Mouse (Mus musculus) adrenal gland, adult (tissue): ENCODE data around the gene Lsamp.
"Not testable (repeated sequence)": the region's sequence is repeated elsewhere in the genome, so short reads cannot be mapped to it uniquely, and the experiment has no call there.

ENCODE experiments used
- DNase-seq, 2 experiments: peaks; one replicate each; pipeline ENCODE4 v3.0.0; 2022 to 2023; ENCODE audit warnings: low spot score in 1 of 2; ENCODE audit not compliant: inconsistent age in 2 of 2

Lsamp gene

DNA sequence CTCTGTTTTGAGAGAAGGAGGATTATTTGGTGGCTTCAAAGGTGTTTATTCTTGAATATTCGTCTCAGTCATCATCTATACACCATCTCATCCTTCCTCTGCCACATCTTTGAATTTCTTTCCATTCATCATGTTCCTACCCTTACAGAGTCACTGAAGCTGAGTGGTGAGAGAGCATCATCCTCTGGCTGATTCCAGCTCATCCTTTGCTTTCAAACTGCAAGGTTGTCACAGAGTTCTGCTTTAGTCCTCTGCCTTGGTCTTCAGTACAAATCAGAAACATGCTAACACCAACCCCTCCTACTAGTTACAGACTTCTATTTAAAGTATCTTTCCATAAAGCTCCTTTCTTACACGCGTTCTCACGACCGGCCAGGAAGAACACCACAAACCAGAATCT, 2018.8 kb downstream of the Lsamp start:
- no peak for DNase-seq

DNA sequence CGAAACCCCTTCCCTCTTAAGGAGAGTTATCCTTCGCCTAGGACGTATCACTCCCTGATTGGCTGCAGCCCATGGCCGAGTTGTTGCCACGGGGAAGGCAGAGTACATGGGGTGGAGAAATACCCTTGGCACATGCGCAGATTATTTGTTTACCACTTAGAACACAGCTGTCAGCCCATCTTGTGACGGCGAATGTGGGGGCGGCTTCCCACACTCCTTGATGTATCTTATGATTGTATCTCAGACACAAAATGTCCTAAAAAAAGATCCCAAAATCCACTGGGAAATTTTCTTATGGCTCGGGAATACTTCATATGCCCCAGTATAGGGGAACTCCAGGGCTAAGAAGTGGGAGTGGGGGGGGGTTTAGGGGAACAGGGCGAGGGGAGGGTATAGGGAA, 2019.3 kb downstream of the Lsamp start:
- not testable (repeated sequence) for DNase-seq

DNA sequence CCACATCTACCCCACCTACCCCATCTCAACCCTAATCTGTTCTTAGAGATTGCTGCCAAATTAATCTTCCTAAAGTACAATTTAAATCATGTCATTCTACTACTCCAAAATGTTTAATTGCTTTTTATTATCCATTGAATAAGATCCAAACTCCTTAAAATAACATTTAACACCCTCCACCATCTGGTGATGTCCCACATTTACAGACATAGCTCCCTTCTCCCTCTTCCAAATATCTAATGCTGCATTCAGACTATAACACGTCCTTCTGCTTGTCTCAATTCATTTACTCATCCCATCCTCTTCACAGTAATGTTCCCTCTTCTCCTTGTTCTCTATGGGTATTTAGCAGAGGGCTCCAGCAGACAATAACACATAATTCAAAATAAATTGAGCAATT, 2020.0 kb downstream of the Lsamp start:
- no peak for DNase-seq

DNA sequence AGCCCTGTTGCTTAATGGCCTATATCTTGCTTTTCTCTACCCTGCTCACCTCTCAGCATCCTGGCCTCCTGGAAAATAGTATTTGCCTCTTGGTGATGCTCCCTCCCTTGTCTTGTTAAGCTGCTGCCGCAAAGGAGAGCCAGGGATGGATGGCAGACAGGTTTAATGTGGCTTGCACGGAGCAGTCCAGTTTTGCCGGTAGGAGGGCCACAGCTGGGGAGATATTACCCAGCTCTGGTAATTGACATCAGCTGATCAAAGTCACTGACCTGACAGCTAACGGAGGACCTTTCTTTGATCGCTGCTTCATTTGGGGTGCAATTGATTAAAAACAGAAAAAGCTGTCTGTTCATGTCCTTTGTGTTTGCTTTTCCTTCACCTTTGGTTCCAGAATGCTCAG, 2030.8 kb downstream of the Lsamp start:
- no peak for DNase-seq

DNA sequence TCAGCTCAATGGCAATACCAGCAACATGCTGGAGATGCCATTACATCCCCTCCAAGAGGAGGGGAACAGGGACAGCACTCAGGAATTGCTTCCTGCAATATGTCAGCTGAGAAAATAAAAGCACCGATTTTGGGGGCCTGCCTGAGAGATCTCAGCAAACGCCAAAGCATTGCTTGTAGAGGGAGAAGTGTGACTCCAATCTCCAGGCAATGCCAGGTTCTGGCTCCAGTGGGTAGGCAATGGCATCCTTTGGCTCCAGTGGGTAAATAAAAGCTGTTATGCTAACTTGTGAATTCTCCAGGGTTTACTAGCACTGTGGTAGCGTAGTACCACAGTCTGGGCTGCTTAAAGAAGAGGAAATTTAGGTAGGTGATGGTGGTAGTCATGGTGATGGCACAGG, 2031.3 kb downstream of the Lsamp start:
- no peak for DNase-seq

DNA sequence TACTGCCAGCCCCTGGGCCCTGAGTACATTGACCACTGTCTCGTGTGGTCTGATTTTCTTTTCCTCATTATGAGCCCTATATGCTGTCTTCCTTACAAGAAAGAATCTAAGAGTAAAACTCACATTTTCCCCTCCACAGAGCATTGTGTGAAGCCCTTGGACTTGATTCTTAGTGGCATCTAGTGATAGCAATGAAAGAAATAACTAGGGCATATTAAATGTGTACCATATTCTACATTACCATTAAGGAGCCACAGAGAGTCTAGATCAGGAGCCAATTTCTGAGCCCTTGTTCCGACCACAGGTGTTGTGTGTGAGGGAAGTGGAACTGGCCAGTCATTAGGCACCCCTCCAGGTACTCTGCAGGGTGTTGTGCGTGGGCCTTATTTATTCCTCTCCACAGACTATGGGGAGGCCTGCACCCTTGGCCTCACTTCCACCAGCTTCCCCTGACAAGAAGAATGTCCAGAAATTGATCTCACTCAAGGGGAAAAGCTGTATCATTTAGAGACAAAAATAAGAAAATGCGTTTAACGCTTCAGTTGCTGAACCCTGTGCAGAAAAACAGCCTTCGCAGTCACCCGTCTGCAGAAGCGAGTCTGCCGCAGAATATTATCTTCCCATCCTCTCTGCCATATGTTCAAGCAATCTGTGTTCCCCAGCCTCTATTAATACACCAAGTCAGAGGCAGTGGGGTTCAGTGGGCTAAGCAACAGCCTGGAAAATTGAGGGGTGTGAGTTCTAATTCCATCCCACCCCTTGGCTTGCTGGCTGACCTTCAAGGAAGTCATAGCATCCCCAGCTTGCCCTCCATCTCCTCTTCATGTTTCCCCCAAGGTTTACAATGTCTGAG, 2032.9 kb downstream of the Lsamp start:
- DNase-seq = no peak

DNA sequence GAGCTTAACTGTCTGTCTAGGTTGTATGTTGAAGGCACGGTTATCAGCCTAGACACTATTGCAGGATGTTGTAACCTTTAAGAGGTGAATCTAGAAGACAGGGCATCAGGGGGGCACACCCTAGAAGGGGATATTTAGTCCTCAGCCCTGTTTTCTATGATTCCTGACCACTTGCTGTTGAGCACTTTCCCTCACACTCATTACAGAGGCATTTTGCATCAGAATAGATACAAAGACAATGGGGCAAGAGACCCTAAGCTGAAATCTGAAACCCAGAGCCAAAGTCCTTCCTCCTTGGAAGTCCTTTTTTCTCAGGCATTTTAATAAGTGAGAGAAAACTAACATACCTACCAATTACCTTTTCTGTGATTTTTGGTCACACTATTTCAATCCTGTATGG, 2038.4 kb downstream of the Lsamp start:
- no peak for DNase-seq

DNA sequence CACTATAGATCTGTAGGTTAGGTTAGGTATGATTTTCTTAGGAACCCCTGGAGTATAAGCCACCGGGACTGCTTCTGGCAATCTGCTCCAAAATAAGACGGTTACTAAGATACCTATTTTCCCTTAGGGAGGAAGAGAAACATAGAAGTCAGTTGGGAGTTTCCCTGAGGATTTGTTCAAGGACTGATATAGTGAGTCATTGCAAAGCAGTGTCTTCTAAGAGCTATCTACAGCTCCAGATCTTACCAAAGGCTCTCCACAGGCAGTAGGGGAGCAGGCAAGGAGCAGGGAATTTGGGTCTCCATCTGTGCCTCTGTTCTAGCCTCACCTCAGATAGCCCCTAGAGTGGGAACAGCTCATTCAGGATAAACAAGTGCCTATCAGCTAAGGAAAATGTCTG, 2047.9 kb downstream of the Lsamp start:
- DNase-seq = no peak

DNA sequence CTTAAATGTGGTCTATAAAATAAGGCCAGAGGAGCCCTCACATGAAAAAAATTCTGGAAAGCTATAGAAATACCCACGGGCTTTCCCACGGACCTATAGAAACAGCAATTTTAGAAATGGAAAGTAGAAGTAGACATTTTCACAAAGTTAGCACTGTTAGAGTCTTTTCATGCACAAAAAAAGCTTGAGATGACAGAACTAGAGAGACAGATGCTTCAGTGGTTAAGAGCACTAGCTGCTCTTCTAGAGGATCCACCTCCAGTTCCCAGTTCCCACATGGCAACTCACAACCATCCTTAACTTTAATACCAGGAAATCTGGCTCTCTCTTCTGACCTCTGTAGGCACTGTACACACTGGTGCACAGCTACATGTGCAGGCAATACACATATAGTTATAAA, 2049.3 kb downstream of the Lsamp start:
- DNase-seq = no peak

DNA sequence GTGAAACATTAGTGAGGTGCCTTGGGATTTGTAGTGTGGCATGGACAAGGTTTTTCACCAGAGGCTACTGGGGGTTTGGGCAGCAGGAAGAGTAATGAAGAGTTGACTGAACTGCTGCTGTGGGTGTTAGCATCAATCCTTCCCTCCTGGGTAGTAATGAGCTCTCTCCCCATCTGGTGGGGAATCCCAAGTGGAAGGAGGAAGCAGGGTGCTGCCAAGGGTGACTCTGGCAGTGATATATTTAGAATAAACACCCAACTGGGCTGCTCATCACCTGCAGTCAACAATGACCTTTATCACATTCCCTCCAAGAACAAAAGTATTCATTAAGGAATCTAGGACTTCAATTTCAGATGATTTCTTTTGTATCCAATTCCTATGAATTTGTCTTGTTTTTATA, 2064.0 kb downstream of the Lsamp start:
- no peak for DNase-seq

DNA sequence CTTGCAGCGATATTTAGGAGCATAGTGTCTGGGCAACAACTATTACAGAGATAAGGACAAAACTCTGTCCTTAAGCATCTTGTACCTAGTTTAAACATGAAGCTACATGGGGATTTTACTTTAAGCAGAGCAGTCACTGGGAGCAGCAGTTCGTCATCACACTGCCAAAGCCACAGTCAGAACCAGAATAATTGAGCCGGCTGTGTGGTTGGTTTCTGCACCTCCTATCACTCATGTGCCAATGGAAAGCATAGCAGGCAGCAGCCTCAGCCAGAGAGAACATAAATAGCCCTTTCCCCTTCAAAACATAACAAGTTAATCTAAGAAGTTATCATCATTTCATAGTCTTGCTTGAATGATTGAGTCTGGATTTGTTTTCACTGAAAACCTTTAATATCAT, 2075.8 kb downstream of the Lsamp start:
- no peak for DNase-seq

DNA sequence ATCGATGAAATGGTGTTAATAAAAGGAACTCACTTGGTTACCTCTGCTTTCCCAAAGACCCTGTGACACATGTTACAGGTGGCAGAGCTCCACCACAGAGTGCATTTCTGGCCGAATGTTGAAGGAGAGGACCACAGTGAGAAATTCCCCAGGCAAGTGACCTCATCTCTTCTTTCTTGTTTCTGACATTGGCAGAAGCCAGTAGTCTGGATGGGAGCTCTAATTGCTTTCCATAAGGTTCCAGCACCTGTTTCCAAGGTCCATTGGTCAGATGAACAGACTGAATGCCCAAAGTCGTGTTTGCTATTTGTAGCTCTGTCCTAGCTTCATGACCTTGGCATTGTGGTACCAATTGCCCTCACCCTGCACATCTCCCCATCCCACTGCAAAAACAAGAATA, 2090.2 kb downstream of the Lsamp start:
- DNase-seq = no peak

DNA sequence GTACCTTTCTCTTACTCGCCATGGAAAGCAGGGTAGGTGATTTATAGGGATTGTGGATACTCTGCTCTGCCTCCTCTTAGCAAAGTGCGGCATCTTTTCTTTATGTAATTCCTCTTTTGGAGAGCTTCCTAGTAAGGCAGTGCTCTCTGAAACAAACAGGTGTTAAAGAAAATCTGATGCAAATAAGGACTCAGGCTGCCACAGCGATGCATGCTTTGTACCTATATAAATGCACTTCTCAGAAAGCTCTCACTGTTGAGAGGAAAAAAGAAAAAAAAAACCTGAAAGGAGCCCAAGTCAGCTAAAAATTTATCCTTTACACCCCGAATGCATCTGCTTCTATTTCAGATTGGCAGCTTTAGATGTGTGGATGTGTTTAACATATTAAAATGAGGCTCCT, 2095.4 kb downstream of the Lsamp start:
- no peak for DNase-seq

DNA sequence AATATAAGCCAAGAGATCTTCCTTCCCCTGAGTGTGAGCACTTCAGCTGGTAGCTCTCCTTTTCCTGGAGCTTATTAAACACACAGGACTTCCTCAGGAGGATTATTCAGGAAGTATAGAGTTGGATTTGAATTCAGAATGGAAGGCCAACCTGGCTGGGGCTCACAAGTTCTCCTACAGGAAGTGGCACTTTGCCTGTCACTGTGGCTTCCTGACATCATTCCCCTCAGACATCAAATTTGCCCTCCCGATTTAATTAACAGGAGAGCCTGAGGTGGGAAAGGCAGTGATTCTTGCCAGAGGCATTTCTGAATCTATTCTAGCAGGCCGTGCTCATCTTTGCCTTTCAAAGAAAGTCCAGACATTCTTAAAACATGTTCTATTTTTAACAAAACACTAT, 2097.4 kb downstream of the Lsamp start:
- no peak for DNase-seq

DNA sequence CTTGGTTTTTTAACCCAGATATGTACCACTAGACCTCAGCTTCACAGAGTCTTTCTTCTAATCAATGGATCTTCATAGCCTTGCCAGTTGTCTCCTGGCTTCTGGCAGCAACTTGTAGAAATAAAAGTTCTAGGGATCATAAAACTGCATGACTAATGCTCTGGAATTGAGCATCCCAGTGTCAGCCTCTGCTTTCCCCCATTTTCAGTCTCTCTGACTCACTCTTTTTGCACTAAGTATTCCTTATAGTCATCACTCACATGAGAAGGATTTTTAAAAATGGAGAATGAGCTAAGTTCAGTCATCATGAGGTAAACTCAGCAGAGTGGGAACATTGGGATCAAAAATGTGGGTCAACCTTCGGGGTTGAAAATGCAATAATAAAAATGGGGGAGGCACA, 2113.3 kb downstream of the Lsamp start:
- DNase-seq = no peak

DNA sequence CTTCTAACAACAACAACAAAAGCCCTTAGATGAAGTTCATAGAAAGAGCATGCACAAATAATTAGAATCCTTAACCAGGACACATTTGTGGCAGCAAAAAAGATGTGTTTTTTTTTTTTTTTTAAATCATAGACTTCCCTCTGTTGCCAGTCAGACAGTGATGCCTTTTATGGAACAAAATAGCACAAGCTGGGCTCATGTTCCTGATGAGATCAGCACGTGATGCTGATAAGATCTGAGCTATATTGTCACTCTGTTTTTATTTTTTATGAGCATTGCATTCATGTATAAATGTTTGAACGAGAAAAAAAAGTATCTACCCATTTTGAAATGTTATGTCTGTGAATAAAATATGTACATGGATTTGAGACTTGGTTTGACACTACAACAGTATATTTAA, 2118.0 kb downstream of the Lsamp start:
- DNase-seq = no peak

DNA sequence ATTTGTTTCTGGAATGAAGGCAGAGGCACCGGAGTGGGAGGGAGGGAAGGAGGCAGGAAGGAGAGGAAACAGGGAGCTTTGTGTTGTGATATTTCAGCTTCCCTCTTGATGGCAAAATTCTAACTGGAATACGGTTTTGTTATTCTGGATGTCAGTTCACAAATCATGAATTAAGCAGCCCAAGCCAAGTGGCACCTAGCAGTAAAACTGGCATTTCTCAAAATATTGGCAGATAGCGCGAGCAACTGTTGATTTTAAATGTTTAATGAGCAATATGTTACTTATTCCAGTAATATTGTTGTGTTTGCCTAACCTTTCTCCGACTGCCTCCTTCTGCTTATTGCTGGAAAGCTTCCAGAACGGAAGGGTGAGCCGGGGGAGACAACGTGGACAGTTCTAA, 2118.5 kb downstream of the Lsamp start:
- no peak for DNase-seq

DNA sequence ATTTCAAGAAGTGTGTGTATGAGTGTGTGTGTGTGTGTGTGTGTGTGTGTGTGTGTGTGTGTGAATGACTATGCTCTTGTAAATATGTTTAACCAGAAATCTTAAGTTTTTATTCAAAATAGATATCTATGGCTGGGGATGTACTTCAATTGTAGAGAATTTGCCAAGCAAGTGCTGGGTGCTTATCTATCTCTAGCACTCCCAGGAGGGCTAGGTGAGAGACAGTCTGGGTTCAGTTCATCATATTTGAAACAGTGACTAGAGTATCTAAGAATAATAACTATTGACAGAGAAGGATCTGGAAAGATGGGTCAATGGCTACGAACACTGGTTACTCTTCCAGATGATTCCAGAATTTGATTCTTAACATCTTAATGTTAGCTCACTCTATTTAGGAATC, 2128.1 kb downstream of the Lsamp start:
- DNase-seq = no peak

DNA sequence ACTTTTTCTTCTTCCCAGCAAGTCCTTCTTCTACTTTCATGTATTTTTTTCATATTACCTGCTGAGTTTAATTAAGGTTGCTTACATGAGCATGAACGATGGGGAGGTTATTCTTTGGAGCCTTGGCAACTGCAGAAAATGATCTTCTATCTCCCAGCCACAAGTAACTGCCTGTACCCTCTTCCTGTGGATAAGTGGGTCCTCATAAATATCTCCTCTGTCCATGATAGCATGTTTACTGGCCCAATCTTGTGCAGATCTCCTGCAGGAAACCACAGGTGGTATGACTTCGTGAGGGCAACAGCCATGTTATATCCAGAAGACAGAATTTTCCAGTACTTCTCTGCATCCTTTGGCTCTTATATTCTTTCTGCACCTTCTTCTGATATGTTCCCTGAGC, 2129.1 kb downstream of the Lsamp start:
- DNase-seq = no peak

DNA sequence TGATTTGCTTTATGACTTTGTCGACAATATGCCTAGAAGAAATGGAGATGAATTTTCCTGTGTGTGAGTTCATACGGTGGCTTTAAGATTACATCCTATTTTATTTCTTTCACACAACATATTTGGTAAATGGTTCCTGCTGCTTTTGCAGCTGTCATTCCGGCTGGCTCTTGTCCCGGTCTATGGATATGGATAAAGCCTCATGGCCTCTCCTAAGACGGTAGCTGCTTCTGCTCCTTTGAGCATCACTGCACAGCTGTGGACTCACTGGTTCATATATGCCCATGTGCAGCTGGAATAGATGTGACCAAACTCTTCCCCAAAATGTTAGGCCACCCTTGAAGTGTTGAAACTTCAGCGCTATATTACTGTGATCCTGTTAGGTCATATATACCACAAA, 2137.6 kb downstream of the Lsamp start:
- DNase-seq = no peak

DNA sequence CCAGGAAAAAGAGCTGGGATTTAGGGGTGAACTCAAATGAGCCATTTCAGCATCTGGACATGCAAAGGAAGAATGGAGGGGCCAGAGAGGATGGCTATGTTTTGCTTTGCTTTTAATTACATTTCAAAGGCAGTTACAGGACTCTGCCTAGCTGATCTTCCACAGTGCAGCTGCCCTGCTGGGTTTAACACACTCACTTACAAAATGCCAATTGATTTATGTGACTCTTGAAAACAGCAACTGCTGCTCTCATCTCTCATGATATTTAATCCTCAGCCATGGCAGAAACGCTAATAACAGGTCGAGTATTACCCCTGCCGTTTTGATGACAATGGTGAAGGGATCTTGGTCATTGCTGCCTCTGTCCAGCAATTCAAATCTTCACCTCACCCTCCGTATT, 2139.7 kb downstream of the Lsamp start:
- DNase-seq = peak in 1 of 2 experiments; percentile 25

DNA sequence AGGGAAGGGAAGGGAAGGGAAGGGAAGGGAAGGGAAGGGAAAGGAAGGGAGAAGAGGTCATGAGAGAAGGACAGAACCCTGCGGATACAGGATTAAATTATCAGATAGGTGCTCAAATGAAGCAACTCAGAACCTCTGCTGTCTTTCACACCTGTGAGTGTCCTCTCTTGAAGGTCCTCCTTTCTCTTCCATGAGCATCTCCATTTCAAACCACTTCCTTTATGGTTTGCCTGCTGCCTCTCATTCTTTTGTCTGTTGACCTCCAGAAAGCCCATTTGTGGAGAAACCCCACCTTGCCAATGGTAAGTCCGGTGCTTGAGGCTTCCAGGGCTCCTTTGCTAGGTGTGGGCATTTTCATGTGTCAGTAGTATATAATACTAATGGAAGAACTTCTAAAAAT, 2141.9 kb downstream of the Lsamp start:
- no peak for DNase-seq

DNA sequence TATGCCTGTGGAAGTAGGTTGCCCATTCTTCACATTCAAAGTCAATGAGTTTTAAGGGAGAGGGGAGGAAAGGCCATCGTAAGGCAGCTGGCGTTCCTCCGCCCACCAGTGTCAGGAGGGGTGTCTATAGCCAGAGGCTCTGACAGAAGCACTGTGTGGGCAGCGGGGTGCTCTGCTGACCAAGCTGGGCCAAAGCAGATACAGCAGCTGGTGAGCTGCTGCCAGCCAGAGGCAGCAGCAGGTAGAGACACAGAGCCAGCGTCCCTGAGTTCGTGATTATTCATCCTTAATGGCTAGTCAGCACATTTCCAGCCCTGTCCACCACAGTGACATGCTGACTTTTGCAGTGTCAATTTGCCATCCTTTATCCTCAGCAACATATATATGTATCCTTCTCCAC, 2163.0 kb downstream of the Lsamp start:
- DNase-seq = peak in 1 of 2 experiments; percentile 32
